Mouse (Mus musculus): ENCODE results near the gene Lcmt1. TPM values are rescaled to one million over a fixed set of nuclear protein-coding genes. Genes with fewer than 3 reads are reported as not detected.

The Lcmt1 gene
- polyA plus RNA-seq (2015; fragmentation: Nextera tagmentation; extraction: Ambion mirVana): 27.2 and 27.8 TPM in 2 replicates

- Histone ChIP-seq H3K27ac (replicated peaks) (peak within 1 kb of the TSS; percentile 94), H3K4me2 (replicated peaks; ENCODE audit: low read depth) (peak within 1 kb of the TSS; percentile 78), H3K9me3 (ENCODE audit: control insufficient read depth, low read length) (no peaks in the 10 kb centered on the region), H3K36me3 (ENCODE audit: control insufficient read depth, insufficient read depth, low read length) (no peaks in the 10 kb centered on the region), H3K4me1 (replicated peaks; ENCODE audit: control insufficient read depth, insufficient read depth) (peaks cover 9% of the 10 kb centered on the region; the same call in 1 of the 2 replicates), H3K27me3 (ENCODE audit: control insufficient read depth, insufficient read depth, low read length) (no peaks in the 10 kb centered on the region), H3K4me3 (ENCODE audit: low read depth, low read length) (peak within 1 kb of the TSS; percentile 83), H3K9ac (ENCODE audit: low read length) (peak within 1 kb of the TSS; percentile 93)
- under 1% methylated on average over 57 of the region's 64 CpGs for WGBS
- peak; percentile 99 for DNase-seq (ENCODE audit: low spot score)
- ATAC-seq (ENCODE audit: low FRiP score, low TSS enrichment): peak; percentile 99
- TF ChIP-seq EP300 (optimal IDR thresholded peaks at IDR 0.05): no peak
- TF ChIP-seq CTCF (IDR thresholded peaks at IDR 0.05; ENCODE audit: low read depth): peak; percentile 33; the same call in 1 of the 2 replicates
These were observed at the start of gene Lcmt1, which contains the start of gene Arhgap17 for GRCm38 (mm10) chr7:123369759-123370481. TSS of gene Lcmt1 (plus strand) at chr7:123369784. TSS of gene Arhgap17 (minus strand) at chr7:123369915.

DNA sequence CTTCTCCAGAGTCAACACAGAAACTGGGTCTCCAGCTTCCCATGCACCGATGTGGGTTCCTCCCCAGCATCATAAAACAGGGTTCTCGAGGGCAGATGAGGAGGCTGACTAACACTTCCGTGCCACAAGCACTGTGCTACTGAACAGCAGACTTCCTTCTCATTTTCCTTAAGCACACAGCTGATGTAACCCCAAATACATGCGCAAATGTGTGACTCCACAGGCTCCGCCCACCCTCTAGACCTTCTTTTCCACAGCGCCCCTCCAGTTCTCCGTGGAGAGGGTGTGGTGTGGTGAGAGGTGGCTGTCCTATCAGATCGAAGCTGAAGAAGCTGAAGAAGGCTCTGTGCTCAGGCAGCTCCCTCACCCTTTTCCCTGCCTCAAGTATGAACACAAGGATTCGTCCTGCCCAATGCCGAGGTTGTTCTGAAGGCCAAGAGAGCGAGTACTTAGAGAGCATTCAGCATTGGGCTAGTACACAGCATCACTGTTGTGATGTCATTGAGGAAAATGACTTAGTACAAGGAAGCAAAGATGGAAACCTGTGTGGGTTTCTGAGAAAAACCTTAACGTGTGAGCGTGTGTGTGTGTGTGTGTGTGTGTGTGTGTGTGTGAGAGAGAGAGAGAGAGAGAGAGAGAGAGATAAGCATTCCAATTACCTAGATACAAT, 47.0 kb upstream of the Lcmt1 start:
- Histone ChIP-seq H3K9ac (ENCODE audit: low read length) (no peak overlapping the region), H3K27me3 (ENCODE audit: control insufficient read depth, insufficient read depth, low read length) (no peaks in the 10 kb centered on the region), H3K4me2 (replicated peaks; ENCODE audit: low read depth) (no peak overlapping the region), H3K27ac (replicated peaks) (0 out of 2 replicates have a peak overlapping the region, but pooled peaks have one; percentile 13), H3K9me3 (ENCODE audit: control insufficient read depth, low read length) (no peaks in the 10 kb centered on the region), H3K4me3 (ENCODE audit: low read depth, low read length) (no peak overlapping the region), H3K36me3 (ENCODE audit: control insufficient read depth, insufficient read depth, low read length) (peaks cover 15% of the 10 kb centered on the region; the same call in 1 of the 2 replicates), H3K4me1 (replicated peaks; ENCODE audit: control insufficient read depth, insufficient read depth) (no peaks in the 10 kb centered on the region)
- TF ChIP-seq EP300 (optimal IDR thresholded peaks at IDR 0.05) (no peak), CTCF (IDR thresholded peaks at IDR 0.05; ENCODE audit: low read depth) (no peak)
- DNase-seq (ENCODE audit: low spot score) (peak; percentile 53), ATAC-seq (ENCODE audit: low FRiP score, low TSS enrichment) (peak; percentile 93)
- 68% methylated on average over 13 of the region's 13 CpGs for WGBS

- TF ChIP-seq CTCF (IDR thresholded peaks at IDR 0.05; ENCODE audit: low read depth): no peak
- TF ChIP-seq EP300 (optimal IDR thresholded peaks at IDR 0.05): no peak
- no peak for ATAC-seq (ENCODE audit: low FRiP score, low TSS enrichment)
- no peak overlapping the region for H3K27ac ChIP-seq (replicated peaks)
- no peak overlapping the region for H3K4me2 ChIP-seq (replicated peaks; ENCODE audit: low read depth)
- no peak for DNase-seq (ENCODE audit: low spot score)
- peaks cover 15% of the 10 kb centered on the region; the same call in 1 of the 2 replicates for H3K36me3 ChIP-seq (ENCODE audit: control insufficient read depth, insufficient read depth, low read length)
- WGBS: 87% methylated on average over 2 of the region's 2 CpGs
- no peak overlapping the region for H3K4me3 ChIP-seq (ENCODE audit: low read depth, low read length)
- H3K9me3 ChIP-seq (ENCODE audit: control insufficient read depth, low read length): no peaks in the 10 kb centered on the region
- no peak overlapping the region for H3K9ac ChIP-seq (ENCODE audit: low read length)
- H3K27me3 ChIP-seq (ENCODE audit: control insufficient read depth, insufficient read depth, low read length): no peaks in the 10 kb centered on the region
- H3K4me1 ChIP-seq (replicated peaks; ENCODE audit: control insufficient read depth, insufficient read depth): no peaks in the 10 kb centered on the region
These were observed 46.2 kb upstream of the Lcmt1 start for GRCm38 (mm10) chr7:123323388-123323787.

- H3K4me1 ChIP-seq (replicated peaks; ENCODE audit: control insufficient read depth, insufficient read depth): no peaks in the 10 kb centered on the region
- no peaks in the 10 kb centered on the region for H3K9me3 ChIP-seq (ENCODE audit: control insufficient read depth, low read length)
- H3K4me3 ChIP-seq (ENCODE audit: low read depth, low read length): no peak overlapping the region
- DNase-seq (ENCODE audit: low spot score) (no peak), ATAC-seq (ENCODE audit: low FRiP score, low TSS enrichment) (no peak)
- no peaks in the 10 kb centered on the region for H3K27me3 ChIP-seq (ENCODE audit: control insufficient read depth, insufficient read depth, low read length)
- H3K36me3 ChIP-seq (ENCODE audit: control insufficient read depth, insufficient read depth, low read length): peaks cover 12% of the 10 kb centered on the region; the same call in 1 of the 2 replicates
- TF ChIP-seq EP300 (optimal IDR thresholded peaks at IDR 0.05): no peak
- TF ChIP-seq CTCF (IDR thresholded peaks at IDR 0.05; ENCODE audit: low read depth): no peak
- H3K27ac ChIP-seq (replicated peaks): no peak overlapping the region
- no peak overlapping the region for H3K4me2 ChIP-seq (replicated peaks; ENCODE audit: low read depth)
- 83% methylated on average over 1 of the region's 1 CpGs for WGBS
- H3K9ac ChIP-seq (ENCODE audit: low read length): no peak overlapping the region
These were observed 45.5 kb upstream of the Lcmt1 start for GRCm38 (mm10) chr7:123324105-123324504.

DNA sequence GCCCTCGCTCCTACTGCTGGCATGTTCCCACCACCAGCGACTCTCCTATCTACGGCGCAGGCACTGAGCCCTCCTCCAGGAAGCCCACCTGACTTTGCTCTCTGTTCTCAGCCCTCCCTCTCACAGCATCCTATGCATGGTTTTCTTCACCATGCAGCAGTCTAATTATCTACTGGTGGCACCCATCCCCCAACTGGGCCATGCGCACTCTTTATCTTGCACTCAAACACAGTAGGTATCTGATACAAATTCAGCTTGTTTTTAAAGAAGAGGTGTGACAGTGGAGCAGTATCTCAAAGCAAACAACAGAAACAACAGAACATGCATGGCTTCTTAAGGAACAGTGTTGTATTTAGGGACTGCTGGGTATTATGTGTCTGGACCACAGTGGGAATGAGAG, 43.5 kb upstream of the Lcmt1 start:
- no peaks in the 10 kb centered on the region for H3K27me3 ChIP-seq (ENCODE audit: control insufficient read depth, insufficient read depth, low read length)

More for the DNA sequence above, 43.5 kb upstream of the Lcmt1 start:
- Histone ChIP-seq H3K4me1 (replicated peaks; ENCODE audit: control insufficient read depth, insufficient read depth) (no peaks in the 10 kb centered on the region), H3K9me3 (ENCODE audit: control insufficient read depth, low read length) (no peaks in the 10 kb centered on the region), H3K4me2 (replicated peaks; ENCODE audit: low read depth) (no peak overlapping the region), H3K36me3 (ENCODE audit: control insufficient read depth, insufficient read depth, low read length) (peaks cover 5% of the 10 kb centered on the region; the same call in 1 of the 2 replicates), H3K4me3 (ENCODE audit: low read depth, low read length) (no peak overlapping the region), H3K9ac (ENCODE audit: low read length) (no peak overlapping the region), H3K27ac (replicated peaks) (no peak overlapping the region)
- TF ChIP-seq EP300 (optimal IDR thresholded peaks at IDR 0.05) (no peak), CTCF (IDR thresholded peaks at IDR 0.05; ENCODE audit: low read depth) (no peak)
- ATAC-seq (ENCODE audit: low FRiP score, low TSS enrichment) (no peak), DNase-seq (ENCODE audit: low spot score) (no peak)
- 92% methylated on average over 5 of the region's 5 CpGs for WGBS

All from stomach, postnatal 0 days (tissue).